Mouse (Mus musculus) hematopoietic stem cell, adult 5-6 weeks (primary cell): Measurements from ENCODE around the gene Dnajb8. TPM values are rescaled to one million over a fixed set of nuclear protein-coding genes. Genes with fewer than 3 reads are reported as not detected.
A peak's percentile ranks its signal among the peaks of the same experiment; 100 is the strongest.

Experiments used
- ATAC-seq, 2 experiments: fragments of 125-278 bp in 1 of 2; replicated peaks in 1 of 2; 2 replicates each; pipeline ENCODE4 v1.8.0; 2016 to 2017; ENCODE audit warnings: inconsistent platforms in 2 of 2, mild to moderate bottlenecking in 2 of 2, moderate number of reproducible peaks in 2 of 2, low read depth in 1 of 2, moderate TSS enrichment in 1 of 2; ENCODE audit not compliant: low FRiP score in 2 of 2, poor library complexity in 2 of 2, severe bottlenecking in 2 of 2, insufficient read depth in 1 of 2, low TSS enrichment in 1 of 2
- total RNA-seq: library from RNA; stranded (forward); fragments of 172-1452, 232-1000 nt; gene quantifications from 2 replicates; pipeline ENCODE4 v1.2.3, GENCODE M21; 2017

Dnajb8 gene
- total RNA-seq, 1 experiment from 2014 or later, result not detected

DNA sequence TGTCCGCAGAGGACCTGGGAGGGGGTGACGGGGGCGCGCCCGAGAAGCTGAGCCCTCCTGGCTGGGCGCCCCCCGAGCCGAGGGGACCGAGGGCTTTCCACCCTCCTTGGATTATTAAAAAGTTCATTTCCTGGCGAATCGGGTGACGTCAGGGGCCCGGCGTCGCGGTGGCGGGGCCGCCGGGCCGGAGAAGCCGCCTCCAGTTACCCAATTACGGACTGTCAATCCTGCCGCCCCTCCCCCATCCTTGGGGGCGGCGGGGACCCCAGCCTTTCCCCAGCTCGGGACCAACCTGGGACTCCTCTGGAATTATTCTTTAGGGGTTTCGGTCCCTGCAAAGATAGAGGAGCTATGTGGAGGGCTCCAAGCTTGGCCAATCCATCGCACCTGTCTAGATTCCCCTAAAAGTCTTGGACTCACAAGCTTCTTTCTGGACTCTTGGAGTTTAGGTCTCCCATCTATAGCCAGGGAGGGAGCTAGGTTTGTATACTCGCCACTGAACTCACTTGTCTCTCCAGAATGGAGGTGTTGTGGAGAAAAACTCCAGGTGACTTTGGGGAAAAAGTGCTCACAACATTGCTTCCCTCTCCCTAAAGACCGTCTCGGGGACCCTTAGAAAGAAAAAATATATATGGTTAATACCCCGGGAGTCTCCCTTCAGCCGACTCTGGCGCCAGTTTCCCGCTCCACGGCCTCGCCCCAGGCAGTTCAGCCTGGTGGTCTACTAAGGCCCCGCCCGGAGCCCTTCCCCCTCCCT is 24.6 kb upstream of the Dnajb8 start:
- no peak for ATAC-seq

DNA sequence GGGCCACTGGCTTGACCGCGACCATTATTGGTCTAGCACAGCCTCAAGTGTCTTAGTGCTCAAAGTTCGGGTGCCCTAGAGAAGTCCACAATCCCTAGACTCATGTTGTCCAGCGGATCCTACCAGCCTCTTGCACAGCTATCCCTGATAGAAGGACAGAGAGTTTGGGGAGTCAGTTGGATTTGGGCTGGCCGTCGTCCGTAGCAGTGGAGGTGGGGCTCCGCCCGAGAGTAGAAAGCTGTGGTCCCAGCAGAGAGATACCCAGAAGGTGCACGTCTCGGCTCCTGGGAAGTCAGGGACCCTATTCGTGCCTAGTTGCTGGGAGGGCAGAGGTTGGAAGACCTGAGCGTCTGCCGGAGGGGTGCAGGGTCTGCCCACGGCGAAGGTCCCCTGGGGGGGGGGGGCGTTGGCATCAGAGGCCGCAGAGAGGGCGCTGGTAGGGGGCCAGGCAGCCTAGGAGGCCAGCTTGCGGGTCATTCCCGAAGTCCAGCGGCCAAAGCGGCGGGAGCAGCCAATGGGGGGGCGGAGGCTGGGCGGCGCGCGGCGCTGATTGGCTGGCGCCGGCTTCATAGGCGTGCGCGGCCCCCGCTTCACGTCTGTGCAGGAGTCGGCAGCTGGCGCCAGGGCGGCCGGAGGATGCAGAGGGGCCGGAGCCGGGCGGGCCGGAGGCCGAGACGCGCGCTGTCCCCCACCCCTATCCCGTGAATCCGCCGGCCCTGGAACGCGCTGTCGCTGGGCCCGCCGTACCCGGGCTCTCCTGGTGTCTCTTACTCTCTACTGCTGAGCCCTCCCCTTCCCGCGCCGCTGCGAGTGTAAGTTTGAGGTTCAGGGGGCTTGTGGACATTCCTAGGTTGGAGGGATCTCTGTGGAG is 23.8 kb upstream of the Dnajb8 start:
- peak in 1 of 2 experiments; percentile 6; a peak in 2 of 4 replicates for ATAC-seq

DNA sequence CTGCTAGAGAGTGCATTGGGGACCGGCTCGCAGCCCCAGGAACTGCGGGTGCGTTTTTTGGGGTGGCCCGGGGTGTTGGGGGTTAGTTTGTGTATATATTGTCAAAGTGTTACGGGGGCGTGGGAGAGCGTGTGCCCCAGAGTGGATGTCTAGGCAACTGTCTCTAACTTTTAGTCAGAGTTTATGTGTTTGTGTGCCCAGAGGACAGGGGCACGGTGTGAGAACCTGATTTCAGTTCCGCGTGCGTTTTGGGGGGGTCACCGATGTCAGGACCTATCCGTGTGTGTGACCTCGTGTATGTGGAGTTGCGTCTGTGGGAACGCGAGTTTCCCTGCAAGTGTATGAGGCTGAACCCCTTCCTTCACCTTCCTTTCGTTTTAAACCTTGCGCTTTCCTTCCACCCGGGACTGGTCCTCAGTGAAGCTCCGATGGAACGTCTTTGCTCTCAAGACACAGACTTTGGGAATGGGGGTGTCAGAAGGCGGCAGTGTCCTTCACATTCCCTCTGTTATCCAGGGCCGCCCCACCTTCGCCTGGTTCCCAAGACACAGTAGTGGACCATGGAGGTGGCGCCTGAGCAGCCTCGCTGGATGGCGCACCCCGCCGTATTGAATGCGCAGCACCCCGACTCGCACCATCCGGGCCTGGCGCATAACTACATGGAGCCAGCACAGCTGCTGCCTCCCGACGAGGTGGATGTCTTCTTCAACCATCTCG is 22.9 kb upstream of the Dnajb8 start:
- ATAC-seq, result no peak

DNA sequence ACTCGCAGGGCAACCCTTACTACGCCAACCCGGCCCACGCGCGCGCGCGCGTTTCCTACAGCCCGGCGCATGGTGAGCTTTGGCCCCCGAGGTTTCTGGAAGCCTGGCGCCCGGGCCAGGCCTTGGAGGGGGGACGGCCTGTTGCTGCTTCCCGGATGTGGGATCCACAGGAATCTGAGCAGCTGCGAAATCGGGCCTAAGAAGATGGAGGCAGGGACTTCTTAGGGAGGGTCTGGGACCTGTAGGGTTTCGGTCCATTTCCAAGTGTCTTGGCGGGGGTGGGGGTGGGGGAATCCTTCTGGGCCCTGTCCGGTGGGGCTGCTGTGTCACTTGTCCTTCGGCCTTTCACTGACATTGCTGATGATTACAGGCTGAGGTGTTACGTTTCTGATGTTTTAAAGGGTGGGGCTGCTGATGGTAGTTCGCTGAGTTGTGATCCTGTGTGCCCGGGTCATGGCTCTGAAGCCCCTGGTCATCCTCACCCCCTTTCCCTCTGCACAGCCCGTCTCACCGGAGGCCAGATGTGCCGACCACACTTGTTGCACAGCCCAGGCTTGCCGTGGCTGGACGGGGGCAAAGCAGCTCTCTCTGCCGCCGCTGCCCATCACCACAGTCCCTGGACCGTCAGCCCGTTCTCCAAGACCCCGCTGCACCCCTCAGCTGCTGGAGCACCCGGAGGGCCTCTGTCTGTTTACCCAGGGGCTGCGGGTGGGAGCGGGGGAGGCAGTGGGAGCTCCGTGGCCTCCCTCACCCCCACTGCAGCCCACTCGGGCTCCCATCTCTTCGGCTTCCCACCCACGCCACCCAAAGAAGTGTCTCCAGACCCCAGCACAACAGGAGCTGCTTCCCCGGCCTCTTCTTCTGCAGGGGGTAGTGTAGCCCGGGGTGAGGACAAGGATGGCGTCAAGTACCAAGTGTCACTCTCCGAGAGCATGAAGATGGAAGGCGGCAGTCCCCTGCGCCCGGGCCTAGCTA is 22.1 kb upstream of the Dnajb8 start:
- no peak for ATAC-seq

DNA sequence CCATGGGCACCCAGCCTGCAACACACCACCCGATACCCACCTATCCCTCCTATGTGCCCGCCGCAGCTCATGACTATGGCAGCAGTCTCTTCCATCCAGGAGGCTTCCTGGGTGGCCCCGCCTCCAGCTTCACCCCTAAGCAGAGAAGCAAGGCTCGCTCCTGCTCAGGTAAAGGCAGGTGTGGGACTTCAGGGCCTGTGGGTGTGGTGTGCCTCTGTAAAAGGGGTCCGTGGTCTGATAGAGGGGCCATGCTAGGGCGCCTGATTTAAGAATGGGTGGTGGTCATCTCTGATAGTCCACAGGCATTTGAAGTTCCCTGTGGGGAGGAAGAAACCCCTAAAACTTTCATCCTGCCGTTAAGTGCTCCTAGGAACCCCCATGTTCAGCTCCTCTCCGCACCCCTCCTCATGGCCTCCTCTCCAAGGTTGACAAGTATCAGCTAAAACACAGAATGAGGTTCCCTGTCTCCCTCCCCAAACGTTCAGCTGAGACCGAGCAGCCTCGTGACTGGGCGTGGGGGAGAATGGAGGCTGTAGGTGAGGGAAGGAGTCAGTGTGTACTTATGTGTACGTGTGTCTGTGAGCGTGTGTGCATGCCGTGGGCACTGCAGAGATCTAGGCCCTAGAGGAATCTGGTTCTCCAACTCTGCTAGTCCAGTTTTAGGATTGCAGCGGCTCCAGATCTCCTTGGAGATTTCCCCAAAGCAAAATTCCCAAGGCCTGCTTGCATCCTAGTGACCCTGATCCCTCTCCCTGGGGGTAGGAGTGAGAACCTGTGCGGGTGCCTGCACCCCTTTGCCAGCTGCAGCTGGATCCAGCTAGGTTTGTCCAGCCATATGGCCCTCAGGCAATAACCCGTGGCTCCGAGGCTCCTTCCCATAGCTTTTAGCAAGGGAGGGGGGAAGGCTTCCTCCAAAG is 21.1 kb upstream of the Dnajb8 start:
- ATAC-seq, result no peak

DNA sequence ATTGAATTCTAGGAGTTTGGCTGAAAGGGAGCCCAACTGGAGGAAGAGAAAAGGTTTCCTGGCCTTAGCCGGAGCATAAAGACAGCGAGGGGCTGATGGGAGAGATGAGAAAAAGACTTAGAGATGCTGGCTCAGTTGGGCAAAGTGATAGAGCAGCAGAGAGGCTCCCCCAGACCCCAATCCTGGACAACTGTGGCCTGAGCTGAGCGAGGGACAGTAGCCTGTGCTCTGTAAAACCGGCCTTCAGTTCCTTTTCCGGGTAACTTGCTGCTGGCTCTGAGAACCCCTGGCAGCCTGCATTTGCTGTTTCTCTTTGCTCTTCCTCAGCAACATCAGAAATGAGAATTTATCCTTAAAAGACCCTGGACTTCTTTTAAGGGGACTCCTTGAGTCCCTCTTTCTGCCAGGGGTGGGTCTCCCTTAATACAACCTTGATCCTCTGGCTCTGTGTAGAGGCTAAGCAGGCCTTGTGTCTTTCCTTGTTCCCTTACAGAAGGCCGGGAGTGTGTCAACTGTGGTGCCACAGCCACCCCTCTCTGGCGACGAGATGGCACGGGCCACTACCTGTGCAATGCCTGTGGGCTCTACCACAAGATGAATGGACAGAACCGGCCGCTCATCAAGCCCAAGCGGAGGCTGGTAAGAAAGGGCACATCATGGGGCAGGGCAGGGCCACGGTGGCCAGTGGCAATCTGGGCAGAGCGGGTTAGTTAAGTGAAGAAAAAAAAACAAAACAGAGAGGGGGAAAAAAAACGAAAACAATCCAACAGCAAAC is 20.0 kb upstream of the Dnajb8 start:
- no peak for ATAC-seq

DNA sequence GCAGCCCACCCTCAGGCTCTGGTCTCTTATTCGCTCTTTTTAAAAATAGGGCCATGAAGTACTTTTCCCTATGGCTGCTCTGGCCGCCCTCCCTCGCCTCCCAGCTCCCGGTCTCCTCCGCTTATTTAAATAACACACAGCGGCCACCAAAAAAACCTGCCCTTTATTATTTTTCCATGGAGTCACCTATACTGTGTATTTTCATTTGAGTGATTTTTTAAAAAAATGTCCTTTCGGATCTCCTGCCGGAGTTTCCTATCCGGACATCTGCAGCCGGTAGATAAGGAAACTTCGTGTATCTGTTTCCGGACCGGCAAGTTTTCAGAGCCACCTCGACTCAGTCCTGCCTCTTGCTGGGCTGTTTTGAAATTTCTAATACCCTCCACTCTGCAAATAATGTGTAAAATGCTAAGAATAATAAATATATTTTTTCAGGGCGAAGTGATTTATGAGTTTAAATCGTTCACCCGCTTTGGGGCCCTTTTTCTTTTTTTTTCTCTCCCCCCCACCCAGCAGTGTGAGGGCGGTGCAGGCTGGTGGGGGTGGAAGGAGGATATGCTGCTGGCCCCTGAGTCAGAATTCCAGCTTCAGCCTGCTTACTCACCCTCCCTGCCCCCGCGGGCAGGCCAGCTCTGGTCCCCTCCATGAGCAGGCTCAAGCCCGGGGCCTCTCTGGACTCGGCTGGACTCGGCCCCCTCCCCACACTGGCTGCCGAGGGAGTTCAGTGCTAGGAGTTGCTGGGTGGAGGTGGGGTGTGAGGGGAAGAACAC is 19.0 kb upstream of the Dnajb8 start:
- peak; percentile 67 to 80 for ATAC-seq

DNA sequence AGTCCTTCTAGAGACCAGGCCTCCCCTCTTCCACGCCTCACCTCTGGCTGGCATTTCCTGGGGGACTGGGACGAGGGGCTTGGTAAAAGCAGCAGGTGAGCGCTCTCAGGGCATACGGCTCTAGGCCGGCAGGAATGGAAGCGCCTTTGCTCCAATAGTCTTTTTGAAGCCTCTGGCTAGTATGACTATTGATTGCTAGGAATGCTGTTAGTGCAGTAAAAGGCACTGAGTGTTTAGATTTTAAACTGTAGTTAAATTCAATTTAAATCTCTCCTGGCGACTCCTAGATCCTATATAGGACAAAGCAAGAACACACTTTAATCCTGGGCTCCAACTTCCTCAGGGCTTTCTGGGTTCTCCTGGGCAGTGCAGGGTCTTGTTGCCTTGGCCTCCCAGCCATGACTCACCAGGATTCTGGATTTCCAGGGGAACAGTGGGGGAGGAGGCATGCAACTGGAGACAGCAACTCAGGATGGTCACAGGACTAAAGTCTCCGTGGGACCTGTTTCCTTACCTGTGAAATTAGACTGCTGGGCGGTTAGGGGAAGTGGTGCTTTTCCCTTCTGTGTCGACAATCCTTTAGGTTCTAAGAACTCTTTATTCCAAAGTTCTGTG is 18.2 kb upstream of the Dnajb8 start:
- ATAC-seq, result no peak

DNA sequence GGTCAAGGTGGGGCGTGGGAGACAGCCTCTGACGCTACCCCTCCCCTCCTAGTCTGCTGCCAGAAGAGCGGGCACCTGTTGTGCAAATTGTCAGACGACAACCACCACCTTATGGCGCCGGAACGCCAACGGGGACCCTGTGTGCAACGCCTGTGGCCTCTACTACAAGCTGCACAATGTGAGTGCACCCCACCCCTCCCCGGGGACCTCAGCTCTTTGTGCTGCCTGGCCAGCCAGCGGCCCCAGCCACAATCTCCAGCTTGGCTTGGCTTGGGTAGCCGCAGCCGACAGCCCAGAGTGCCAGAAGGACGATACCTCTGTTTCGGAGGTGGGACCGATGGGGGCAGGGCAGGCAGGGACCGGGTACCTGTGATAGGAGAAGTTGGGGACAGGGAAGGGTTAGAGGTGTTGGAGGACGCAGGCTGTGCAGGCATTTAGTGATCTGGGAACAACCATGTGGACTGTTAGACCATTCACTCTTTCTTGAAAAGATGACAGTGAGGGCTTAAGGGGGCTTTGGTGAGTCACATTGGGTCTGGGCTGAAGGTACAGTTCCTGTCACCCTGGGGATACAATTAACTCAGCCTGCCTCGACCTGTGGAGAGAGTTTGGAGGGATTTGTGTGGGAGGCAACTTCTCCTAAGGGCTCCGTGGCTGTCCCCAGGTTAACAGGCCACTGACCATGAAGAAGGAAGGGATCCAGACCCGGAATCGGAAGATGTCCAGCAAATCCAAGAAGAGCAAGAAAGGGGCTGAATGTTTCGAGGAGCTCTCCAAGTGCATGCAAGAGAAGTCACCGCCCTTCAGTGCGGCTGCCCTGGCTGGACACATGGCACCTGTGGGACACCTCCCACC is 17.3 kb upstream of the Dnajb8 start:
- ATAC-seq, result no peak

DNA sequence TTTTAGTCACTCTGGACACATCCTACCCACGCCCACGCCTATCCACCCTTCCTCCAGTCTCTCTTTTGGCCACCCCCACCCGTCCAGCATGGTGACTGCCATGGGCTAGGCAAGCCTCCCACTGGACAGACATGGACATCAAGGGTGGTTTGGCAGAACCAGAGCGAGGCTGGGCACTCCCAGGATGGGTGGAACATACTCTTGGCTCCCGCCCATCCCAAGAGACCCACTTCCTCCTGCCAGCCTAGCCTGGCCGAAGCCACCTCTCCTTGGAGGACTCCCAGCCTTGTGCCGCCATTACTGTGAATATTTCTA is 16.7 kb upstream of the Dnajb8 start:
- ATAC-seq, result no peak

DNA sequence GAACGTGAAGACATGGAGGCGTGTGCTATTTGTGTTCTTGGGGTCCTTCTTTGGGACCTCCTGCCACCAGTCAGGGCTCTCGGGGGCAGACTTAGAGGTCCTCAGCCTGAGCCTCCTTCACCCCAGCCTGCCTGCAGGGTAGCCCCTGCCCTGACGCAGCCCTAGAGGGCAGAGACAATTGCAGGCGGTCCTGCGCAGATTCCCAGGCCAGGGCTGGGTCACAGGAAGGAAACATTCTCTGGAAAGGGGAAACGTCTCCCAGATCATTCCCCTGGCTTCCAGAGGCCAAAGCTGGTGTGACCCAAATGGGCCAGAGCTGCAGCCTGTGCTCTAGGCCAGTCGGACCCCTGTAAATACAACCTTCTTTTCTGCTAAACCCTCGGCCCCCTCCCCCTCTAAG is 16.1 kb upstream of the Dnajb8 start:
- no peak for ATAC-seq

DNA sequence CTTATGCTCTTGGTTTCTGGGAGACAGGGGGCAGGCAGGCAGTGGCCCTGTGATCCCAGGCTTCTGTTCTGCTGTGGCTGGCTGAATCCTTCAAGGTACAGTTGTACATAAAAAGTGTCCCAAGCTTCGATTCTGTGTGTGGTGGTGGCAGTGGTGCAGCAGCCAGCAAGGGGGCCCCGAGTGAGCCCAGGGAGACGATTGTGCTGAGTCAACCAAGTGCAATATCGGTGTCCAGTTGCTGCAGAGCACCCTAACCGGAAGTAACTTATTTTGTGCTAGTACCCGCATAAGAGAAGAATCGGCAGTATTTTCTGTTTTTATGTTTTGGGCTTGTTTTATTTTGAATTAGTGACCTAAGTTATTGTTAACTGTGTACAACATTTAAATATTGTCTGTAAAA is 15.5 kb upstream of the Dnajb8 start:
- no peak for ATAC-seq

DNA sequence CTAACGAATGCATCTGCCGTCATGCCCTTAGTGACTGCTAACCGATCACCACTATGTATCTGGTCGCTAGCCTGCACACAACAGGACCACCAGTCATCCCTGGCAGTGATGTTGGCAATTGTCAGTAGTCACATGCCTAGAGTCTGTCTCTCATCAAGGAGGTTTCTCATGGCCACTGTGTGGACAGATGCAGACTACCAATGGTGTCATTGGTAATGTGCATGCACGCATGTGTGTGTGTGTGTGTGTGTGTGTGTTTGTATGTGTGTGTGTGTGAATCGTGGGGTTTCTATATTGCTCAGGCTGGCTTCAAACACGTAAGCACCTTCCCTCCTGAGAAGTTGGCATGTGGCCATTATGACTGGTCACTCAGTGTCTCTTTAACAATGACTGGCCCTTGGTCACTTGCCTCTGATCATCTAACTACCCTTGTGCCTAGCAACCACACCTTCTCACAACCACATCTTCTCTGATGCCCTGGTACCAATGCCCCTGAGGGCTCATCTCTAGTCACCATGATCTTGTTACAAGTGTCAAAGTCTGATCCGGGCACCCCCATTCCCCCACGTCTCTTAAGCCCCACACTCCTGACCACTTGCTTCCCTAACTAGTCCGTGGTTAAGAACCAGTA is 14.6 kb upstream of the Dnajb8 start:
- no peak for ATAC-seq
